Mouse (Mus musculus) CH12.LX (cell line): ENCODE results near the gene Khk.

ENCODE experiments used
- CTCF ChIP-seq, 2 experiments: IDR thresholded peaks in 1 of 2; conservative IDR thresholded peaks in 1 of 2; 2 replicates each; pipeline ENCODE4 v1.5.1; 2011 to 2012; ENCODE audit warnings: low read depth in 2 of 2, low read length in 2 of 2, improper control_type of control experiment in 1 of 2, inconsistent platforms in 1 of 2, mild to moderate bottlenecking in 1 of 2, moderate library complexity in 1 of 2
- EP300 ChIP-seq: IDR thresholded peaks from 2 replicates; pipeline ENCODE4 v1.6.1; 2011; ENCODE audit warnings: low read length, improper control_type of control experiment
- HCFC1 ChIP-seq: IDR thresholded peaks from 2 replicates; pipeline ENCODE4 v1.6.1; 2012; ENCODE audit warnings: low read depth, mild to moderate bottlenecking, inconsistent platforms, low read length, improper control_type of control experiment
- JUND ChIP-seq: conservative IDR thresholded peaks from 2 replicates; pipeline ENCODE4 v1.6.1; 2011; ENCODE audit warnings: low read depth, low read length, improper control_type of control experiment
- MAX ChIP-seq: IDR thresholded peaks from 2 replicates; pipeline ENCODE4 v1.6.1; 2011; ENCODE audit warnings: low read length, improper control_type of control experiment
- MEF2A ChIP-seq: IDR thresholded peaks from 2 replicates; pipeline ENCODE4 v1.6.1; 2014; ENCODE audit warnings: low read depth, mild to moderate bottlenecking, inconsistent platforms, low read length, improper control_type of control experiment, borderline replicate concordance
- PAX5 ChIP-seq: IDR thresholded peaks from 2 replicates; pipeline ENCODE4 v1.6.1; 2012; ENCODE audit warnings: low read length, inconsistent platforms, mixed read lengths
- POLR2A ChIP-seq: IDR thresholded peaks from 2 replicates; pipeline ENCODE4 v1.6.1; 2011; ENCODE audit warnings: low read depth, mild to moderate bottlenecking, improper control_type of control experiment, low read length
- RCOR1 ChIP-seq: conservative IDR thresholded peaks from 2 replicates; pipeline ENCODE4 v1.6.1; 2012; ENCODE audit warnings: low read depth, mild to moderate bottlenecking, inconsistent platforms, low read length, improper control_type of control experiment
- ZC3H11A ChIP-seq: IDR thresholded peaks from 2 replicates; pipeline ENCODE4 v1.6.1; 2012; ENCODE audit warnings: low read depth, mild to moderate bottlenecking, inconsistent platforms, low read length, improper control_type of control experiment

GRCm38 (mm10) chr5:30924614-30925013, 3.4 kb downstream of the Khk start:
- TF ChIP-seq CTCF (conservative IDR thresholded peaks at IDR 0.05 in 1 of 2, IDR thresholded peaks at IDR 0.05 in 1 of 2; ENCODE audit: low read depth in 2 of 2, low read length in 2 of 2) (no peak), MEF2A (no peak), HCFC1 (no peak), POLR2A (no peak), EP300 (no peak), PAX5 (no peak), ZC3H11A (no peak), MAX (no peak), JUND (no peak), RCOR1 (no peak)
